Mouse (Mus musculus) intestine, embryonic 16.5 days (tissue): ENCODE measurements at regions not wholly inside any gene's neighbourhood (a gene's known extent, or its start where the extent isn't known, plus 50 kb on each side); places are given as distances from the start of the nearest gene placed in this dataset.

Source experiments
- ATAC-seq: fragments of 200-750 bp; cut with Nextera tagmentation; 2 replicates; pipeline ENCODE4 v1.8.0; 2017; ENCODE audit warnings: moderate TSS enrichment, moderate library complexity
- H3K27ac ChIP-seq: fragments of 300-500 bp; sonication (generic); 2 replicates; pipeline ENCODE4 v1.5.1; 2014; ENCODE audit warnings: mild to moderate bottlenecking, low read length
- H3K27me3 ChIP-seq: fragments of 300-500 bp; sonication (generic); replicated peaks from 2 replicates; pipeline ENCODE4 v1.6.1; 2014; ENCODE audit warnings: low read length, control low read depth, mixed read lengths; ENCODE audit not compliant: control insufficient read depth, insufficient read depth
- H3K36me3 ChIP-seq: fragments of 300-500 bp; sonication (generic); 2 replicates; pipeline ENCODE4 v1.6.1; 2014; ENCODE audit warnings: low read length, control low read depth; ENCODE audit not compliant: control insufficient read depth, insufficient read depth
- H3K4me1 ChIP-seq: fragments of 300-500 bp; sonication (generic); 2 replicates; pipeline ENCODE4 v1.6.1; 2014; ENCODE audit warnings: low read length, control low read depth, mixed read lengths; ENCODE audit not compliant: control insufficient read depth, insufficient read depth
- H3K4me2 ChIP-seq: fragments of 300-500 bp; sonication (generic); 2 replicates; pipeline ENCODE4 v1.6.1; 2014; ENCODE audit warnings: low read depth, low read length, control low read depth
- H3K4me3 ChIP-seq: fragments of 300-500 bp; sonication (generic); 2 replicates; pipeline ENCODE4 v1.5.1; 2014; ENCODE audit warnings: mild to moderate bottlenecking, low read length
- H3K9ac ChIP-seq: fragments of 300-500 bp; sonication (generic); 2 replicates; pipeline ENCODE4 v1.6.1; 2014; ENCODE audit warnings: low read depth, low read length
- H3K9me3 ChIP-seq: fragments of 300-500 bp; sonication (generic); 2 replicates; pipeline ENCODE4 v1.6.1; 2016; ENCODE audit warnings: low read length, control low read depth; ENCODE audit not compliant: control insufficient read depth
- WGBS: fragments of 180-500 bp; shearing (Covaris S2); extraction: QIAGEN DNeasy Blood & Tissue Kit; methylation state at CpG from one replicate; pipeline ENCODE4 v1.1.7; 2014; 5-methylcytosine and 5-hydroxymethylcytosine counted together

DNA sequence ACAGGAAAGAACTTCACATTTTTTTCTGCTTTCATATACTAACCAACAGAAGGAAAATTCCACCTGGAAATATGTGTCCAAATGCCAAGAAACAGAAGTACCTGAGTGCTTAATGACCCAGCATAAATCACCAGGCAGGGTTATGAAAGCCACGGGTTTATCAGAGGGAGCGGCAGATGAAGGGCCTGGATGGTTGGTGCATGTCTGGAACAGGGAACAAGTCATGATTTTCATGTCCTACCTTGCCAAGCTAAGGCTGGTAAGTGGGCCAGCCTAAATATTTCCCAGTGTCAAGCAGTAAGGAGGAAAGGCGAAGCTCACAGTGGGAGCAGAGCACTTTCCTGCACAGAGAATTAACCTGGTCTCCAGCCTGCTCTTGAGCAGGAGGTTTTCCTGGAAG lies 132.3 kb upstream of the Foxq1 start:
- Histone ChIP-seq H3K27ac (no peak overlapping the region), H3K4me2 (no peak overlapping the region), H3K9me3 (no peaks in the 10 kb centered on the region), H3K9ac (no peak overlapping the region), H3K4me3 (no peak overlapping the region), H3K36me3 (no peaks in the 10 kb centered on the region), H3K27me3 (no peaks in the 10 kb centered on the region), H3K4me1 (no peaks in the 10 kb centered on the region)
- 46% methylated on average over 3 of the region's 3 CpGs for WGBS
- ATAC-seq, result peak; percentile 91

DNA sequence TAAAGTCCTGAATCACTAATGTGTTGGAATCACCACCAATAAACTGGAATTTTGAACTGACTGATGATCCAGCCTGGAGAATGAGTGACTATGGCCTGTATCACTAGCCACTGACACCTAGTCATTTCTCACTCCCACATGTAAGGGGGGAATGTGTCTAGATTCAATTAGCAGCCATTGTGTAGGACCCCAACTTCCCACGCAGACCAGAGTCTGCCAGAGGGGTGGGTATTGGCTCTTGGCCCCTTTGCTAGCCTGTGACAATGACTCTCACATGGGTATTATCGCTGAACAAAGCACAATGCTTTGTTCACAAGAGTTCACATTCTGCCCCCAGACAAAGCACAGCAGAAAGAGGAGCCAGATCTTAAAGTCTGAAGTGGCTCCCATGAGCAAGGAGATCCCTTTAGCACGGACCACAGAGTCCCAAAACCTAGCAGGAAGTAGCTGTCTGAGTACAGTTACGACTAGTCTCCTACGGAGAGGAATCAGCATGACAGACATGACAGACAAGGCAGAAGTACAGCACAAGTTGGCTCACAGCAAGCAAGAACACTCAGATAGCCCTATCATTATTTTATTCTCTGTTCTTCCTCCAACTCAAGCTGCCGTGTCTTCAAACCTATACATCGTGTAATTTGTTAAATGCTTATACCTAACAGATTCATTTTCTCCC lies 130.0 kb upstream of the Foxq1 start:
- H3K36me3 ChIP-seq, result no peaks in the 10 kb centered on the region
- no peak overlapping the region for H3K4me2 ChIP-seq
- ATAC-seq, result no peak
- H3K9me3 ChIP-seq, result no peaks in the 10 kb centered on the region
- H3K27ac ChIP-seq, result no peak overlapping the region
- H3K4me1 ChIP-seq, result no peaks in the 10 kb centered on the region
- H3K27me3 ChIP-seq, result no peaks in the 10 kb centered on the region
- no peak overlapping the region for H3K4me3 ChIP-seq
- 72% methylated on average over 7 of the region's 7 CpGs for WGBS
- no peak overlapping the region for H3K9ac ChIP-seq

GRCm38 (mm10) chr13:31436434-31436833 lies 119.5 kb upstream of the Foxq1 start:
- no peak overlapping the region for H3K4me3 ChIP-seq
- peak; percentile 82 for ATAC-seq
- H3K4me2 ChIP-seq, result 0 out of 2 replicates have a peak overlapping the region, but pooled peaks have one; percentile 32
- no peaks in the 10 kb centered on the region for H3K27me3 ChIP-seq
- no peaks in the 10 kb centered on the region for H3K9me3 ChIP-seq
- WGBS, result 41% methylated on average over 7 of the region's 7 CpGs
- no peak overlapping the region for H3K9ac ChIP-seq
- no peak overlapping the region for H3K27ac ChIP-seq
- no peaks in the 10 kb centered on the region for H3K36me3 ChIP-seq
- H3K4me1 ChIP-seq, result 0 out of 2 replicates have a peak, but pooled peaks cover 7% of the 10 kb centered on the region

GRCm38 (mm10) chr13:31439761-31440627 lies 115.9 kb upstream of the Foxq1 start:
- no peak overlapping the region for H3K4me3 ChIP-seq
- H3K4me2 ChIP-seq, result no peak overlapping the region
- ATAC-seq, result peak; percentile 49; the same call in 1 of the 2 replicates
- no peak overlapping the region for H3K9ac ChIP-seq
- 0 out of 2 replicates have a peak, but pooled peaks cover 7% of the 10 kb centered on the region for H3K4me1 ChIP-seq
- H3K36me3 ChIP-seq, result no peaks in the 10 kb centered on the region
- WGBS, result 77% methylated on average over 9 of the region's 9 CpGs
- H3K27me3 ChIP-seq, result no peaks in the 10 kb centered on the region
- no peak overlapping the region for H3K27ac ChIP-seq
- H3K9me3 ChIP-seq, result no peaks in the 10 kb centered on the region

- no peaks in the 10 kb centered on the region for H3K36me3 ChIP-seq
- H3K4me2 ChIP-seq, result no peak overlapping the region
- no peaks in the 10 kb centered on the region for H3K9me3 ChIP-seq
- no peak overlapping the region for H3K9ac ChIP-seq
- H3K4me1 ChIP-seq, result no peaks in the 10 kb centered on the region
- no peak overlapping the region for H3K4me3 ChIP-seq
- H3K27me3 ChIP-seq, result no peaks in the 10 kb centered on the region
- no peak overlapping the region for H3K27ac ChIP-seq
- 40% methylated on average over 2 of the region's 2 CpGs for WGBS
- no peak for ATAC-seq
Measured at GRCm38 (mm10) chr13:31458883-31459282, 97.1 kb upstream of the Foxq1 start.

- no peak for ATAC-seq
- Histone ChIP-seq H3K4me3 (no peak overlapping the region), H3K9ac (no peak overlapping the region), H3K27me3 (no peaks in the 10 kb centered on the region), H3K36me3 (no peaks in the 10 kb centered on the region), H3K27ac (no peak overlapping the region), H3K9me3 (no peaks in the 10 kb centered on the region), H3K4me1 (no peaks in the 10 kb centered on the region), H3K4me2 (no peak overlapping the region)
- WGBS, result 82% methylated on average over 8 of the region's 8 CpGs
Measured at GRCm38 (mm10) chr13:31465141-31465540, 90.8 kb upstream of the Foxq1 start.

- 78% methylated on average over 4 of the region's 4 CpGs for WGBS
- no peak overlapping the region for H3K9ac ChIP-seq
Measured at GRCm38 (mm10) chr13:31465711-31466110, 90.2 kb upstream of the Foxq1 start.

DNA sequence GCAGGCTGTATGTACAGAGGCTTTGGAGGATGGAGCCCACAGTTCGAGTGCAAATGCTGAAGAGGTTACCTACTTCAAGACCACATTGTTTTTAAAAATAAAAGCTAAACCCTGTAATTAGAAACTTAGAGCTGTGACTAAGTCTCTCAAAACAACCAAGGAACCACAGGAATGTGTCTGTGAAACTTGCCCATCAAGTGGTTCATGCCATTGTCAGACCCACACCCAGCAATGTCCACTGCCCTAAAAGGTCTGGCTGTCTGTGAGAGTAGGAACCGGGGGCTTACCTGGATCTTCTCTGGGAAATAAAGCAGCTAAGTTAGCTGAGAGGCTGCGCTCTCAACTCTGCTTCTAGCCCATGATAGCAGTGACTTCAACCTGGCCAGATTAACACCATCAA lies 87.8 kb upstream of the Foxq1 start:
- 87% methylated on average over 3 of the region's 3 CpGs for WGBS
- H3K27me3 ChIP-seq, result no peaks in the 10 kb centered on the region
- H3K27ac ChIP-seq, result no peak overlapping the region
- no peak overlapping the region for H3K4me2 ChIP-seq
- H3K36me3 ChIP-seq, result no peaks in the 10 kb centered on the region
- no peaks in the 10 kb centered on the region for H3K4me1 ChIP-seq
- H3K4me3 ChIP-seq, result no peak overlapping the region
- H3K9me3 ChIP-seq, result no peaks in the 10 kb centered on the region
- no peak overlapping the region for H3K9ac ChIP-seq
- no peak for ATAC-seq

More at GRCm38 (mm10) chr13:31465711-31466110, 90.2 kb upstream of the Foxq1 start:
- H3K27me3 ChIP-seq, result no peaks in the 10 kb centered on the region
- no peak overlapping the region for H3K27ac ChIP-seq
- ATAC-seq, result no peak
- H3K36me3 ChIP-seq, result no peaks in the 10 kb centered on the region
- H3K4me2 ChIP-seq, result no peak overlapping the region
- H3K9me3 ChIP-seq, result no peaks in the 10 kb centered on the region
- no peak overlapping the region for H3K4me3 ChIP-seq
- H3K4me1 ChIP-seq, result no peaks in the 10 kb centered on the region

- H3K36me3 ChIP-seq, result no peaks in the 10 kb centered on the region
- no peaks in the 10 kb centered on the region for H3K4me1 ChIP-seq
- no peaks in the 10 kb centered on the region for H3K9me3 ChIP-seq
- WGBS, result 79% methylated on average over 3 of the region's 3 CpGs
- no peak for ATAC-seq
- no peak overlapping the region for H3K27ac ChIP-seq
- H3K27me3 ChIP-seq, result no peaks in the 10 kb centered on the region
- no peak overlapping the region for H3K4me2 ChIP-seq
- no peak overlapping the region for H3K9ac ChIP-seq
- H3K4me3 ChIP-seq, result no peak overlapping the region
Measured at GRCm38 (mm10) chr13:31468983-31469382, 87.0 kb upstream of the Foxq1 start.
